Mouse (Mus musculus): ENCODE measurements around the gene Lhfpl4.

DNA sequence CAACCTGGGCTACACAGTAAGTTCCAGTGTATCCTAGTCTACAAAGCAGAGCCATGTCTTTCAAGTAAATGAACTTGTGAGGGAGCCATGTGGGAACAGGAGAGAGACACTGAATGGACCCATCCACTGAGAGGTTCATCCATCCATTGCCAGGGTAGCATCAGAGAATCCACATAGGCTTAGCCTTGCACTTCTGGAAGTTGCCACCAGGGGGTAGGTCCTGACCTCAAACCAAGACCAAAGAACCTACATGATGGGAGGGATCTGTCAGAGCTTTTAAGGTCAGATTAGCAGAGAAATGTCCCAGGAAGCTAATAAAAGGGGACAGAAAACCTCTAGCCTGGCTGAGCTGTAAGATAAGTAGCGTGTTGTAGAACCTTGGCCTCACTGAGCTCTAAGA is 22.6 kb downstream of the Lhfpl4 start:
- TF ChIP-seq CTCF (IDR thresholded peaks at IDR 0.05; ENCODE audit: insufficient read depth, low read length) (peak; percentile 69), POLR2A (IDR thresholded peaks at IDR 0.05; ENCODE audit: borderline replicate concordance, extremely low read depth, low read depth, low read length) (no peak)

Data from lung, adult 2 months (tissue).